Mouse (Mus musculus) lung, postnatal 0 days (tissue): Measurements from ENCODE around the gene Sergef.

Experiments
- CTCF ChIP-seq: IDR thresholded peaks from 2 replicates; pipeline ENCODE4 v1.5.1; 2016; ENCODE audit warnings: antibody characterized with exemption, mild to moderate bottlenecking
- EP300 ChIP-seq: IDR thresholded peaks from 2 replicates; pipeline ENCODE4 v1.6.1; 2016; ENCODE audit warnings: antibody characterized with exemption, mild to moderate bottlenecking, control low read depth

GRCm38 (mm10) chr7:46587466-46587865, 52.1 kb downstream of the Sergef start:
- no peak for TF ChIP-seq EP300
- TF ChIP-seq CTCF: no peak
